Mouse (Mus musculus) kidney, embryonic 16.5 days (tissue): ENCODE measurements around the gene Cdca4. TPM values are rescaled to one million over a fixed set of nuclear protein-coding genes. Genes with fewer than 3 reads are reported as not detected.
"Not testable (repeated sequence)": the region's sequence is repeated elsewhere in the genome, so short reads cannot be mapped to it uniquely, and the experiment has no call there.

Experiments used
- ATAC-seq: fragments of 200-750 bp; cut with Nextera tagmentation; 2 replicates; pipeline ENCODE4 v1.8.0; 2017; ENCODE audit warnings: moderate TSS enrichment; ENCODE audit not compliant: low FRiP score, low TSS enrichment
- H3K27ac ChIP-seq: fragments of 300-500 bp; sonication (generic); 2 replicates; pipeline ENCODE4 v1.5.1; 2014; ENCODE audit warnings: low read length
- H3K27me3 ChIP-seq: fragments of 300-500 bp; sonication (generic); 2 replicates; pipeline ENCODE4 v1.6.1; 2014; ENCODE audit warnings: low read length, control low read depth, mixed read lengths; ENCODE audit not compliant: insufficient read depth
- H3K36me3 ChIP-seq: fragments of 300-500 bp; sonication (generic); 2 replicates; pipeline ENCODE4 v1.6.1; 2014; ENCODE audit warnings: low read length, control low read depth, mixed read lengths; ENCODE audit not compliant: insufficient read depth
- H3K4me1 ChIP-seq: fragments of 300-500 bp; sonication (generic); 2 replicates; pipeline ENCODE4 v1.6.1; 2014; ENCODE audit warnings: low read length, control low read depth, mixed read lengths; ENCODE audit not compliant: insufficient read depth
- H3K4me2 ChIP-seq: fragments of 300-500 bp; sonication (generic); replicated peaks from 2 replicates; pipeline ENCODE4 v1.6.1; 2014; ENCODE audit warnings: low read depth, low read length
- H3K4me3 ChIP-seq: fragments of 300-500 bp; sonication (generic); 2 replicates; pipeline ENCODE4 v1.5.1; 2014; ENCODE audit warnings: mild to moderate bottlenecking, low read length
- H3K9ac ChIP-seq: fragments of 300-500 bp; sonication (generic); replicated peaks from 2 replicates; pipeline ENCODE4 v1.6.1; 2014; ENCODE audit warnings: low read length
- H3K9me3 ChIP-seq: fragments of 300-500 bp; sonication (generic); 2 replicates; pipeline ENCODE4 v1.6.1; 2016; ENCODE audit warnings: low read length, control low read depth
- WGBS: fragments of 180-500 bp; shearing (Covaris S2); extraction: QIAGEN DNeasy Blood & Tissue Kit; methylation state at CpG from one replicate; pipeline ENCODE4 v1.1.7; 2014; 5-methylcytosine and 5-hydroxymethylcytosine counted together
- polyA plus RNA-seq: library from polyadenylated mRNA; unstranded; fragments of >200 nt; fragmentation: Nextera tagmentation; extraction: Ambion mirVana; gene quantifications from 2 replicates; pipeline ENCODE4 v1.2.1, GENCODE M21; 2015

The Cdca4 gene
- polyA plus RNA-seq, 1 experiment from 2014 or later, result 113 TPM

- H3K9ac ChIP-seq, result no peak overlapping the region
- H3K4me3 ChIP-seq, result no peak overlapping the region
- peak; percentile 81; the same call in 1 of the 2 replicates for ATAC-seq
- WGBS, result 20% methylated on average over 3 of the region's 3 CpGs
- no peaks in the 10 kb centered on the region for H3K9me3 ChIP-seq
- no peak overlapping the region for H3K27ac ChIP-seq
- no peaks in the 10 kb centered on the region for H3K4me1 ChIP-seq
- no peaks in the 10 kb centered on the region for H3K36me3 ChIP-seq
- no peak overlapping the region for H3K4me2 ChIP-seq
- H3K27me3 ChIP-seq, result no peaks in the 10 kb centered on the region
These were observed 14.6 kb upstream of the Cdca4 start for GRCm38 (mm10) chr12:112843803-112844202.

GRCm38 (mm10) chr12:112842128-112842527, 12.9 kb upstream of the Cdca4 start:
- H3K9ac ChIP-seq, H3K4me1 ChIP-seq, H3K27ac ChIP-seq, H3K9me3 ChIP-seq, ATAC-seq, H3K27me3 ChIP-seq, H3K4me3 ChIP-seq, H3K36me3 ChIP-seq, H3K4me2 ChIP-seq: not testable (repeated sequence)
- WGBS, result 70% methylated on average over 2 of the region's 2 CpGs

- 65% methylated on average over 4 of the region's 4 CpGs for WGBS
- H3K4me2 ChIP-seq, H3K9me3 ChIP-seq: not testable (repeated sequence)
These were observed 12.2 kb upstream of the Cdca4 start for GRCm38 (mm10) chr12:112841338-112841892.

GRCm38 (mm10) chr12:112840209-112841086, 11.2 kb upstream of the Cdca4 start:
- Histone ChIP-seq H3K4me1 (no peaks in the 10 kb centered on the region), H3K9ac (no peak overlapping the region), H3K27ac (no peak overlapping the region), H3K36me3 (no peaks in the 10 kb centered on the region), H3K4me2 (no peak overlapping the region), H3K4me3 (no peak overlapping the region), H3K27me3 (no peaks in the 10 kb centered on the region), H3K9me3 (no peaks in the 10 kb centered on the region)
- 79% methylated on average over 25 of the region's 25 CpGs for WGBS
- ATAC-seq, result no peak; the same call in 1 of the 2 replicates

More at GRCm38 (mm10) chr12:112841338-112841892, 12.2 kb upstream of the Cdca4 start:
- H3K36me3 ChIP-seq, H3K4me1 ChIP-seq, H3K9ac ChIP-seq, H3K4me3 ChIP-seq, H3K27ac ChIP-seq, H3K27me3 ChIP-seq, ATAC-seq: not testable (repeated sequence)

GRCm38 (mm10) chr12:112835046-112835445, 5.8 kb upstream of the Cdca4 start:
- WGBS, result 67% methylated on average over 2 of the region's 2 CpGs
- Histone ChIP-seq H3K4me2 (no peak overlapping the region), H3K27ac (no peak overlapping the region), H3K9ac (no peak overlapping the region), H3K4me3 (no peak overlapping the region), H3K27me3 (no peaks in the 10 kb centered on the region), H3K4me1 (peaks cover 8% of the 10 kb centered on the region), H3K9me3 (no peaks in the 10 kb centered on the region), H3K36me3 (peaks cover 6% of the 10 kb centered on the region; the same call in 1 of the 2 replicates)
- ATAC-seq, result no peak

GRCm38 (mm10) chr12:112833527-112833926, 4.3 kb upstream of the Cdca4 start:
- no peak overlapping the region for H3K27ac ChIP-seq
- H3K9me3 ChIP-seq, result no peaks in the 10 kb centered on the region
- no peaks in the 10 kb centered on the region for H3K27me3 ChIP-seq
- ATAC-seq, result no peak
- H3K4me1 ChIP-seq, result peaks cover 8% of the 10 kb centered on the region
- no peak overlapping the region for H3K4me3 ChIP-seq
- 0 out of 2 replicates have a peak overlapping the region, but pooled peaks have one; percentile 16 for H3K9ac ChIP-seq
- 80% methylated on average over 6 of the region's 6 CpGs for WGBS
- H3K4me2 ChIP-seq, result no peak overlapping the region
- peaks cover 6% of the 10 kb centered on the region; the same call in 1 of the 2 replicates for H3K36me3 ChIP-seq

GRCm38 (mm10) chr12:112832411-112832810, 3.2 kb upstream of the Cdca4 start:
- H3K9ac ChIP-seq, result no peak overlapping the region
- peaks cover 10% of the 10 kb centered on the region; the same call in 1 of the 2 replicates for H3K36me3 ChIP-seq
- H3K4me1 ChIP-seq, result peaks cover 17% of the 10 kb centered on the region
- no peaks in the 10 kb centered on the region for H3K27me3 ChIP-seq
- H3K27ac ChIP-seq, result no peak overlapping the region
- H3K9me3 ChIP-seq, result no peaks in the 10 kb centered on the region
- H3K4me2 ChIP-seq, result no peak overlapping the region
- ATAC-seq, result no peak
- WGBS, result 95% methylated on average over 5 of the region's 5 CpGs
- no peak overlapping the region for H3K4me3 ChIP-seq

- 88% methylated on average over 3 of the region's 3 CpGs for WGBS
- peak overlapping the region; percentile 99 for H3K4me3 ChIP-seq
- peak overlapping the region; percentile 87 for H3K9ac ChIP-seq
- no peak overlapping the region for H3K27ac ChIP-seq
- H3K36me3 ChIP-seq, result peaks cover 22% of the 10 kb centered on the region; the same call in 1 of the 2 replicates
- H3K4me2 ChIP-seq, result peak overlapping the region; percentile 70
- no peak for ATAC-seq
- no peaks in the 10 kb centered on the region for H3K9me3 ChIP-seq
- no peaks in the 10 kb centered on the region for H3K27me3 ChIP-seq
- peaks cover 35% of the 10 kb centered on the region for H3K4me1 ChIP-seq
These were observed 1.3 kb upstream of the Cdca4 start for GRCm38 (mm10) chr12:112830570-112830969.

- Histone ChIP-seq H3K4me2 (peak overlapping the region; percentile 70), H3K9ac (peak overlapping the region; percentile 87), H3K27ac (peak overlapping the region; percentile 64), H3K4me1 (peaks cover 36% of the 10 kb centered on the region), H3K36me3 (peaks cover 22% of the 10 kb centered on the region; the same call in 1 of the 2 replicates), H3K4me3 (peak overlapping the region; percentile 99), H3K9me3 (no peaks in the 10 kb centered on the region), H3K27me3 (no peaks in the 10 kb centered on the region)
- no peak for ATAC-seq
- WGBS, result 35% methylated on average over 2 of the region's 2 CpGs
These were observed 918 bp upstream of the Cdca4 start for GRCm38 (mm10) chr12:112830141-112830540.
